Mouse (Mus musculus) cerebellum, postnatal 4 days (tissue): Measurements from ENCODE around the gene Acsf2.
"Not testable (repeated sequence)": the region's sequence is repeated elsewhere in the genome, so short reads cannot be mapped to it uniquely, and the experiment has no call there.

Experiments
- DNase-seq, 2 experiments: peaks; one replicate each; pipeline ENCODE4 v3.0.0; 2022; ENCODE audit warnings: low spot score in 2 of 2, mixed read lengths in 1 of 2

The Acsf2 gene

DNA sequence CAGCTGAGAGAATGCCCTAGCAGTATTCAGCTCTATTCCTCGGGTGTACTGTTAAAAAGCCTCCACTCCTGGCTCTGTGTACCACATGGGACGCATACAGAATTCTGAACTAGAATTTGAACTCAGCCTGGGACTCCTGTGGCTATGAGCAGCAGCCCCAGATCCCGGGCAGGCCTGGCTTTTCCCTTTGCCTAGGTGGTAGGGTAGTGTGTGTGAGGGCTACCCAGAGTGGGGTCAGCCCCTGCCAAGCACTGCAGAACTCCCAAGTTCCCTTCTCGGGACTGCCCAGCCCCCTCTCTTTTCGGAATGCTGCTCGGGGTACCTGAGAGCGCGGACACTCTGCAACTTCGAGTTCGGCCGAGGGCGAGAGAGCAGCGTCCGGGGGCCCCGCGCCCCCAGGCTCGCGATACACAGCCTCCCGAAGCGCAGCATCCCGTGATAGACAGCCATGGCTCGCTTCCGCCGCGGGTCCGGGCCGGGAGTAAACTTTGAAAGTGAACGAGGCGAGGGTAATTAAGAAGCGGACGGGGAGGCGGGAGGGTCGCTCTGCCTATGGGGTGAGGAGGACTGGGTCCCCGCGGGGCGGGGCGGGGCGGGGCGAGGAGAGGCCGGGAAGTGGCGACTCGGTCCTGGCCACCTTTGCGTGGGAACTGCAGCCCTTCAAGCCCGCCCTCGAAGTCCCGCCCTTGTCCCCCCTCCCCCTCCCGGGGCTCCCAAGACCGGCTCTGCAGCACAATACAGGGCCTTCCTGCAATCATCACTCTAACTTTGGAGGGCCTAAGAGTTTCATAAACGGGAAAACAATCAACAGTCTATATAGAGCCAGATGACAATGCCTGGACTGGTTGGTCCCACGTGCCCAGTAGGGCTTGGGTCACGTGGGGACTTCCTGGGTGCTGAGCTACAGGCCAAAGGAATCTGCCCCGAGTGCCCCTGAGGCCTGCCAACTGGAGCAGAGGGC is at the start of gene Acsf2:
Gene Acsf2, minus strand, starts transcription at position 551 of the 961 bp plus-strand sequence.
- peak; percentile 30 to 53 for DNase-seq

GRCm38 (mm10) chr11:94651241-94651640 is 49.6 kb upstream of the Acsf2 start:
- DNase-seq = not testable (repeated sequence)

DNA sequence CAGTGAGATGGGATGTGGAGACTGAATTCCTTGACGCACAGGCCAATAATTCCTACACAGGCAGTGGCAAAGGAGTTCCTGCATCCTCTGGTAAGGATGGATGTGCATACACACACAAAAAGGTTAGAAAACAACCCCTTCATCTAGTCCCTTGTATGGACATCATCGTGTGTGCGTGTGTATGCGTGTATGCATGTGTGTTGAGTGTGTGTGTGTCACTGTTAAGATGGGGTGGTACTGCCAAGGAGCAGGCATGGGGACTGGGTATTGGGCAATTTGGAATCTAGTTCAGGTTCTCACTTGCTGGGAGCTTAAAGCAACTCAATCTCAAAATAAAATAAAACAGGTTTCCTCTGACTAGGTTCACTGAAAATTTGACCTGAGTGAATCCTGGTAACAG is 44.8 kb upstream of the Acsf2 start:
- no peak for DNase-seq

DNA sequence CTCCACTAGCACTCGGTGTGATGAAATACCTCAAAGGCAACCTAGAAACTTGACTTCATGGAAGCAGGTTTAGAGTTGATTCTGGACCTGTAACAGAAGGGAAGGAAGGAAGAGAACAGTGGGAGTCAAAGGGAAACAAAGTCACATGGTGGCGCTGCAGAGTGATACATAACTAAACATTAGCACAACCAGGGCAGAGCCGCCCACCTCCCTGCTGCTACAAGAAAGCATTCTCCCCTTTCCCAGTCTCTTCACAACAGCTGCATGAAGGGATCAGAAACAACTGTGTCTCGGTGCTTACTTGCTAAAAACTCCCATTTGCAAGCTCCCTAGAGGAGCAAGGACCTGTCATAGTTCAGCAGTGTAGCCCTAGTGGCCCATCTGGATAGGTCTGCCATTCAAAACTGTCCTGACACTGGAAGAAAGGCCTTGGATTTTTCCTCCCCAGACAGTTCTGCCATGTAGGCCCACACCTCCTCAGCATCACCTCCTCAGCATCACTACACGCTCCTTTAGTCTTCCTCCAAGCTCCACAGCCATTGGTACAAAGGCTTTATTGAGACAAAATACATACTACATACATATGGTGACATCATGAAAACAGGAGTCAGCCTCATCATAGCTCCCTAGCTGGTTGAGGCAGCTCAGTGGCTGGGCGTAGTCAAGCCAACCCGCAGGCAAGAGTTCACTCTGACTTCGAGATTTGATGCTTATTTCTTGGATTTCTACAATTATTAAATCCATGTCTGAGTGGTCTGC is 43.0 kb upstream of the Acsf2 start:
- DNase-seq = no peak

DNA sequence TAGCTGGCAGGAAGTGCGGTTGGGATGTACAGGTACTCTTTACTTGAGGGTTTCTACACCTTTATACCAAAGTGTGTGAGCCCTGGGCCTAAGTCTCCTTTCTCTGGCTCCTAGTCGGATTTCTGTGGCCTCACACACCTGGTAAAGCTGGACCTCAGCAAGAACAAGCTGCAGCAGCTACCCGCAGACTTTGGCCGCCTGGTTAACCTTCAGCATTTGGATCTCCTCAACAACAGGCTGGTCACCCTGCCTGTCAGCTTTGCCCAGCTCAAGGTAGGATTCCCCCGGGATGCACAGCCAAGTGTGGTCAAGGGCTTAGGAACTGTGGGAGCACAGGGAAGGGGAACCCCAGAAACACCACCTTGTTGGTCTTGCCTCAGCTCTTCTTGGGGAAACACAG is 32.8 kb upstream of the Acsf2 start:
- DNase-seq = no peak

GRCm38 (mm10) chr11:94632988-94633387 is 31.3 kb upstream of the Acsf2 start:
- no peak for DNase-seq

DNA sequence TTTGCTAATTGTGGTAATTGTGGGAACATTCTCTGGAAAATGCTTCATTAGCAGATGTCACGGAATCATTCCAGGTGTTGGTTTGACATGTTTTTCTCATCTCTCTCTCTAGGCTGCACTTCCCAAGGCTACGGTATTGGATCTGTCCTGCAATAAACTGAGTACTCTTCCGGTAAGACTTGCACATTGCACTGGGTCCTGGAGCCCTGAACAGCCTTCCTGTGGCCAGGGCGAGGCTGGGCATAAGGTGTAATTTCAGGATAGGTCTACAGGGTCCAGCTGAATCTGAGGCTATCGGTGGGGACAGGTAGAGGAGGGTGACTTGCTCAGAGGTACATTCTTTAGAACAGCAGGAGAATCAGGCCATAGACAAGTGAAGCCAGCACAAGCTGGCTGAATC is 30.3 kb upstream of the Acsf2 start:
- no peak for DNase-seq

GRCm38 (mm10) chr11:94630199-94631011 is 28.7 kb upstream of the Acsf2 start:
- peak in 1 of 2 experiments; percentile 22 for DNase-seq

DNA sequence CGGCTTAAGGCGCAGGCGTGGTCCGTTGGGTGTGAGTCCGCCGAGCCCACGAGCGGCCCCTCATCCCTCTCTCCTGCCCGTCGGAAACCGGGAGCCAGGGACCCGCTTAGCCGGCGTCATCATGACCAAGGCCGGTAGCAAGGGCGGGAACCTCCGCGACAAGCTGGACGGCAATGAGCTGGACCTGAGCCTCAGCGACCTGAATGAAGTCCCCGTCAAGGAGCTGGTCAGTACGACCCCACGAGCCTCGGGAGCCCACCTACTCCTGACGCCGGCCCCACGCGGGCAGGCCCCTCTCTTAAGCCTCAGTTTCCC is 28.2 kb upstream of the Acsf2 start:
- no peak for DNase-seq

- DNase-seq = peak; percentile 97 to 98
These were observed 27.7 kb upstream of the Acsf2 start, which contains the start of gene Lrrc59 for GRCm38 (mm10) chr11:94629199-94629883. Lrrc59 (plus strand) TSS chr11:94629767.

- no peak for DNase-seq
These were observed 20.5 kb upstream of the Acsf2 start for GRCm38 (mm10) chr11:94622162-94622561.

DNA sequence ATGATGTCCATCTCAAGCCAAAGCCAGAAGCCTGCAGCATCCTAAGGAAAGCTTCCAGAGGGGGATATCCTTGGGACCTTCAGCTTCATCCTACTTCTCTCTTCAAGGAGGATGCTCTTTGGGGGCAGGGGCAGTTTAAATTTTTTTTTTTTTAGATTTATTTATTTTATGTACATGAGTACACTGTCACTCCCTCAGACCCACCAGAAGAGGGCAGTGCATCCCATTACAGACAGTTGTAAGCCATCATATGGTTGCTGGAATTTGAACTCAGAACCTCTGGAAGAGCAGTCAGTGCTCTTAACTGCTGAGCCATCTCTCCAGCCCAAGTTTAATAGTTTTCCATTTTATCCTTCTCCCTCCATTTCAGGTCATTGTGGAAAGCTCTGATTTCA is 19.8 kb upstream of the Acsf2 start:
- no peak for DNase-seq

DNA sequence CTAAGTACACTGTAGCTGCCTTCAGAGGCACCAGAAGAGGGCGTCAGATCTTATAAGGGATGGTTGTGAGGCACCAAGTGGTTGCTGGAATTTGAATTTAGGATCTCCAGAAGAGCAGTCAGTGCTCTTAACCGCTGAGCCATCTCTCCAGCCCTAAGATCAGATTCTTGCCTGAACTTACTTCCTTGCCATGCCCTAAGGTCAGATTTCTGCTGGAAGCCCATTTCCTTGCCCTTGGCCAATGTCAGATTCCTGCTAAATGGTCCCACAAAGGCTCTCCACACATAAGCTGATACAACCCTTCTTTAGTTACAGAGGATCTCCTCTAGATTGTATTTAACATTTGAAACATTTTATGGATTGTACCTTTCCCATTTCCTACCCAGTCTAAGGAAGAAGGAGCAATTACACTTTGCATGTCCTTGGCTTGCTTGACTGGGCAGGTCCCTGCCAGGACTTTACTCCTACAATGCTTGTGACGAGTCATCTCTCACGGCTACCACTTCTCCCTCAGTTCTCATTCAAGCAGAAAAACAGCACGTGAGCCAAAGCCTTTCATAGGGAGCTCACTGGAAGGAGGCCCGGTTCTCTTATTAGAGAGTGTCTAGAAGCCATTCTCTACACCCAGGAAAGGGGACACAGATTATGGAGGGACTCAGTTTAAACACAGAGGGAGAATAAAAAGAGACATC is 19.2 kb upstream of the Acsf2 start:
- no peak for DNase-seq

- DNase-seq = no peak
These were observed 16.0 kb upstream of the Acsf2 start for GRCm38 (mm10) chr11:94617646-94618045.

GRCm38 (mm10) chr11:94615494-94615893 is 13.8 kb upstream of the Acsf2 start:
- no peak for DNase-seq

- DNase-seq = no peak
These were observed 12.9 kb upstream of the Acsf2 start for GRCm38 (mm10) chr11:94614603-94615002.

GRCm38 (mm10) chr11:94610744-94611740 is 9.4 kb upstream of the Acsf2 start:
- no peak for DNase-seq

DNA sequence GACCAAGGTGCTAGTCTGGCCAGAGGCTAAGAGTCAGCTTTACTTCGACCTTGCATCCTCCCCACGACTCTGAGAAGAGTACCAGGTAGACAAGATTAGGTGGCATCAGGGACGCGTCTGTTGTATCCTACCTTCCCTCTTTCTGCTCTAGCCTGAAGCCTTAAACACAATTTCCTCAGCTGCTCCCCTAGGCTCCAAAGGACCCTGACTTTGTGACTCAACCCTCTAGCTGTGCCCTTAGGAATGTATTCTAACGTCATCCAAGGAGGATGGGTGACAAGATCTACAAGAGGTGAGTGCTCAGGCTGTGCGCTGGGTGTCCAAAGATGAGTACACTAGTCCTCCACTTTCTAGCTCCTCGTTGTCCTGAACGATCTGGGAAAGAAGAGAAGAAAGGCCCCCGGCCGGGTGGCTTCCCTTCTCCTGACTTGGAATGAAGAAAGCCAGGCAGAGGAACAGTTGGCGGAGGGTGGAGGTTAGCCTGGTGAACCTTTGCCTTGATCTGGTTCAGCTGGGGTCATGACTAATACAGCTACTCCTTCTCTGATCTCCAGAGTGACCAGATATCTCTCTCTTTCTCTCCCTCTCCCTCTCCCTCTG is 785 bp upstream of the Acsf2 start:
- DNase-seq = no peak

GRCm38 (mm10) chr11:94600447-94600846 is 1.2 kb downstream of the Acsf2 start:
- no peak for DNase-seq
